Mouse (Mus musculus) lung, postnatal 4 days (tissue): ENCODE results near the gene Tead1.

Experiments
- DNase-seq, 2 experiments: peaks; one replicate each; pipeline ENCODE4 v3.0.0; 2021

The Tead1 gene

DNA sequence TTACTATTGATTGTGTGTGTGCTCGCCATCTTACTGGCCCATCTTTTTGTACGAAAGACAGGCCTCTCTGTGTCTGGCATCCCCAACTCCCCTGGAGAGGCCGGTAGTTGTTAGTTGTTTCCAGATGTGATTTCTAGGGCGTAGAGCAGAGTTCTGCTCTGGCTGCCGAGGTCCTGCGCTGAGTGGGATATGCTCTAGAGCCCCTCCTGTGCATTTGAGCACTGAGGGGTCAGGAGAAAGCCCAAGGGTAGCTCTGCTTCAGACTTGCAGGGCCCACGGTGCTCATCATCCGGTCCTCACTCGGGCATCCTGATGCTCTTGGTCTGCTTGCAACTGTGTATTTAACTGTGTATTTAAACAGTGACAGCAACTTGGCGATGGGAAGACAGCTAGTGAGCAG is 7.5 kb downstream of the Tead1 start:
- no peak for DNase-seq

GRCm38 (mm10) chr7:112688425-112689001 is 9.4 kb downstream of the Tead1 start:
- DNase-seq, result no peak

DNA sequence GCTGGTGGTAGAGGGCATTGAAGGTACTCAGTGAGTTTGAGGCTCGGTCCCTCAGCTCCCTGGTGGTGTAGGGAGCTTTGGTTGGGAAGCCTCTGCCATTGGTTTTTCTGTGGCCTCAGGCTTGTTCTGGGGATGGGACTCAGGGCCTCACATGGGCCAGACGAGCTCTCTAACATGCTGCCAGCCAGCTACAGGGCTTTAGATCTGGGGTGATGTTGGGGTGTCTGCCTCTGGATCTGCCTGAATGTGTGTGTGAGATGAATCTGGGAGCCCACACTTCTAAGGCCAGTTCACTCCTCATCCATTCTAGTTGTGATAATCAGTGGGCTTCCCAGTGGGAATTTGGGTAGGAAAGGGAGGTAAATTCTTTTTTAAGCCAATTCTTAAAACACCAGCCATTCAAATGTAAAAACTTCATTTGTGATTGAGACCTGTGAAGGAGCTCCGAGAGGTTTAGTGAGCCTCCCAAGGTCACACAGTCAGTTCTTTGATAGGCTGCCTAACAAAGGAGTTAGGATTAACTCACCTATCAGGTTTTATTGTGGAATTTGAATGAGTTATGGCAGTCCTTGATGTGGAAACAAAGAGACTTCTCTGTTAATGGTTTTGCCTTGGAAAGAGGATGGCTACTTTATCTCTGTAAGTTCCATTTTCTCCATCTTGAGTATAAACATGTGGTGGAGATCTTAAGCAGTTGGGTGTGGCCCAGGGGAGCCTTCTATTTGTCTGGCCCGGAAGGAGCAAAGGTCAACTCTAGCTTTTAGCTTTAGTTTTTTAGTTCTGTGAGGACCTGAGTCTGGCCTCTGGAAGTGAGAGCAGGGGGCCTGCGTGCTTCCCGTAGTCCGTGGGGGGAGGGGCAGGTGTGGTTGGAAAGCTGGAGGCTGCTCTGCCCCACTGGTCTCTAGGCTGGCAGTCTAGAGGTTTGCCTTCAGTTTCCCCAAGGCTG is 12.0 kb downstream of the Tead1 start:
- DNase-seq, result peak; percentile 30 to 43

DNA sequence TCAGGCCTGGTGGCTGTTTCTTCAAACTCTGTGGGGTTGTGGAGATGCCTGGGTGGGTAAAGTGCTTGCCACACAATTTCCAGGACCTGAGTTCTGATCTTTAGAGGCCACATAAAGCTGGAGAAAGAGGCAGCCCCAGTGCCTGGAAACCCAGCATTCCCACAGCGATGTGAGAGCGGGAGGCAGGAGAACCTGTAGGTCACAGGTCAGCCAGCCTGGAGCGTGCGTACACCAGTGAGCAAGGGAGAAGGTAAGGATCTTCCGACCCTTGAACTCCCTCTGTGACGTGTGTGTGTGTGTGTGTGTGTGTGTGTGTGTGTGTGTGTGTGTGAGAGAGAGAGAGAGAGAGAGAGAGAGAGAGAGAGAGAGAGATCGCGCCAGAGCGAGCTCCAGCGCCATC is 14.4 kb downstream of the Tead1 start:
- no peak for DNase-seq

DNA sequence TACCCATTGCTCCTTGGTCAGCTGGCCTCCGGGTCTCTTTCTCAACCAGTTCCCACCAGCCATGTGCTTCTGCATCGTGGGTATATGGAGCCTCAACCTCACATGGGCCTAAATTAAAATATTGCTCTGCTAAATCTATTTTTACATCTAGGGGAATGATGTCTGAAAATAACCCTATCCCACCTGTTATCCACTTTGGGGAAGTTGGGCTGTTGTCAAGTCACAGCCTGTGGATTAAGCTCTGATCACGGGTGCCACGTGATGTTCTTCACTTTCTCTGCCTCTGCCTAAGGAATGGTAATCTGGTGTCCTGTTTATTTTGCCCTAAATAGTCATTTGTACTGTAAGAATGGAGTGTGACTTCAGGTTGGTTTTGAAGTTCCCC is 17.7 kb downstream of the Tead1 start:
- DNase-seq, result no peak

DNA sequence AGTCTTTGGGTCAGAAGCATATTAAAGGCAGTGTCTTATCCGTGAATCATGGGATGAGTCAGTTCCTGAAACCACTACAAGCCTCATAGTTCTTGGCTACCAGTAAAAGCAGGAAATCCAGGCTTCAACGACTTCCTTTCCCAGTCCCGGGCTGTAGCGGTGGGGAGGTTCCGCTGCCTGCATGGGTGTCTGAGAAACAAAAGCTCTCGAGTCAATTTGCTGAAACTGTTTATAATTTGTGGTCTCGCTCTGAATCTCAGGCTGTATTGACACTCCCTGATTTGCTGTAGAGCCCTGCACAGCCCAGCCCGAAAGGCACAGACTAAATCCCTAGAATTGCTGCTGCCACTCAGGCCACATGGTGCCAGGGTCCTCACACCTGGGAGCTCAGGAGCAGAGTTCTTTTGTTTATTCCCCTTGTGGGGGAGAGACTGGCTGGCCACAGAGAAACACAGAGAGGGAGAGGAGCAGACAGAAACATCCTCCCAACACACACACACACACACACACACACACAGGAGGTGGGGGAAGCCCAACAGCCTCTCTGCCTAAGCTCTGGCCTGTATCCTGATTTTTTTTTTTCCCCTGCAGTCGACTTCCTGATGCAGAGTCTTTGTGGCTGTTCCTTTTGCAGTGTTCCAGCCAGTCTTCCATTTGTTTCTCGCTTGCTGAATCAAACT is 18.2 kb downstream of the Tead1 start:
- DNase-seq, result peak; percentile 68 to 82

DNA sequence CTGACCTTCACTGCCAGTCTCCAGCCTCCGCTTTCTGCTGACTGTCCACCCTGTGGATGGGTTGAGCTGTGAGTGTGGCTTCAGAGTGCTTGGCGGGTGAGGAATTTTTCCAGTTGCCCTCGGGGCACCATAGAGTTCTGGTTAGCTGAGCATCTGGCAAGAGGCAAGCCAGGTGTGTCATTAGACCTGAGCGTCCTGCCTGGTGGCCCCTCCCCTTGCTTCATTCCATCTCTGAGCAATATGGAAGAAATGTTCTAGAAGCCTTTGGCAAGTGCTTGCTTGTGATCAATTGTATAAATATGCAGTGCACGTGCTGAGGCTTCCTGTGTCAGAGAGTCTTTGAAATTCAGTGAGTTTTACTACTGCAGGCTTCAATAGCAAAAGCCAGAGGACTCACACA is 21.0 kb downstream of the Tead1 start:
- no peak for DNase-seq

GRCm38 (mm10) chr7:112703341-112703740 is 24.2 kb downstream of the Tead1 start:
- no peak for DNase-seq

DNA sequence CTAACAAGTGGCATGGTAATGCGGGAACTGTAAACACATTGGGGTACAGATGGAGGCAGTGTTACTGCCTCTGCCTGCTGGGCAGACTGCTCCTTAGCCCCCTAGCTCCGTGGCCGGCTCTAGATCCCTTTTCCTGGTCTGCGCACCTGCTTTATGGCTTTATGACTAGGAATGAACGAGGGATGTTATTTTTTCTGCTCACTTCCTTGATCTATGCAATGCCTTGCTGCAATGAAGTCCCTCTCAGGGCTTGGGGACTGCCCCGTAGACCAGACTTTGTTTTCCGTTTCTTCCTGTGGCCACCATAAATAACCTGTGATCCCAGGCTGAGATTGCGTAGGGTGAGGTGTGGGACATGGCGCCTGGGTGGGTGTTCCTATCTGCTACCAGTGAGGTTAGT is 26.8 kb downstream of the Tead1 start:
- DNase-seq, result no peak

GRCm38 (mm10) chr7:112706756-112707155 is 27.6 kb downstream of the Tead1 start:
- no peak for DNase-seq

DNA sequence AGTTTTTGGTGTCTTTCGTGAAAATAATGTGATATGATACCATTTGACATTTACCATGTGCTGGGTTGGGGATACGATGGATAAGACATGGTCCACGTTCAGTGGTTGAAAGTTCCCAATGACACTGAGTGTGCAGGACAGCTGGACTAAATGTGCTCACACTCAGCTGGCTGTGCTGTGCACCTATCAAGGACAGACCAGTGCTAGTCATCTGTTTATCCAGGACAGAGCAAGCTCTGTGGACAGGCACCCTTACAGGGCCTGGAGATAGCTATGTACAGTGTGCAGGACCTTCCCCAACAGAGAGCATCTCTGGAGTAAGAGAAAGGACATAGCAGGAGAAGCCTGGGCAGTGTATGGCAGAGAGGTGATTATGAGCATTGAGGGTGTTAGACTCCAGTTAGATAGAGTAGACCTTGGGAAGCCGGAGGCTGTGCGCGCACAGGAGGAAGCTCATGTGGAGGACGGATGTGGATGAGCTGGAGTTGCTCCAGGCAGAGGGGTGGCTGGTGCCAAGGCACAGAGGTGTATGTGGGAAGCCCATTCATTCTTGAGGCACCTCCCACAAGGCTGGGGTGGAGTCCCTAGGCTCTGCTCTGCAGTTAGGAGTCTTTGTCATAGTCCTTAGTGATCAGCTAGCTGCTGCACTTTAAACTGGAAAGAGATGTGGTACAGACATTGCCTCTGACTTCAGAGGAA is 31.4 kb downstream of the Tead1 start:
- peak in 1 of 2 experiments; percentile 43 for DNase-seq

GRCm38 (mm10) chr7:112711977-112712376 is 32.9 kb downstream of the Tead1 start:
- DNase-seq, result no peak

DNA sequence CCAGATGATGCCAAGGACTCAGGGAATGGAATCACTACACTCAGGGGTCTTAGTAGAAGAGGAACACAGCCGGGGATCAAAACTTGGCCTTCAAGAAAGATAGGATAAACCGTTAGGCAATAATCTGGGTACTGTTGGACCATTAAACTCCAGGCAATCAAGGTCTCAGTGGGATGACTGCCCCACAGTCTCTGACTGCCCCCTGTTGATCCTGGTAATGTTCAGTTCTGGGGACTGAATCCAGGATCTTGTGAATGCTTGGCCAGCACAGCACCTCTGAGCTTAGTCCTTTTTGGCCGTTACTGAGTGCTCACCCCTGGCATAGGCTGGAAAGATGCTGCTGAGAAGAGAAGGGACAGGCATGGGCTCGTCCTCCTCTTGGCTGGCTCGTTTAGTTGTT is 34.4 kb downstream of the Tead1 start:
- no peak for DNase-seq

GRCm38 (mm10) chr7:112714783-112715182 is 35.7 kb downstream of the Tead1 start:
- no peak for DNase-seq

DNA sequence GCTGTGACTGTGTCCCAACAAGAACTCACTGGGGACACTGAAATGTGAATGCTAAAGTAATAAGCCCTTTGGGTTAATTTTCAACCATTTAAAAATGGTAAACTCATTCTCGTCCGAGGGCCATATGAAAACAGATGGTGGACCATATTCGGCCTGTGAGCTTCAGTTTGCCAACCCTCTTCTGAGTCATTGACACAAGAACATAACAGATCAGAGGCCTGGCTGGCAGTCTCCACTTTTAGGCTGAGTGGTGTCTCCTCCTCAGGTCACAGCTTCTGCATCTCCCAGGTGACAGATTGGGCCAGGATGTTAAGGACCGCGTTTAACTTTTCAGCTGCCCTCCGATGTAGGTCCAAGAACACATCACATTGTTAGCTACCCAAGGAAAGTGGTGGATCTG is 37.6 kb downstream of the Tead1 start:
- DNase-seq, result no peak

- peak; percentile 45 to 62 for DNase-seq
Observed at GRCm38 (mm10) chr7:112717676-112718075, 38.6 kb downstream of the Tead1 start.

- DNase-seq, result no peak
Observed at GRCm38 (mm10) chr7:112719394-112720142, 40.5 kb downstream of the Tead1 start.

DNA sequence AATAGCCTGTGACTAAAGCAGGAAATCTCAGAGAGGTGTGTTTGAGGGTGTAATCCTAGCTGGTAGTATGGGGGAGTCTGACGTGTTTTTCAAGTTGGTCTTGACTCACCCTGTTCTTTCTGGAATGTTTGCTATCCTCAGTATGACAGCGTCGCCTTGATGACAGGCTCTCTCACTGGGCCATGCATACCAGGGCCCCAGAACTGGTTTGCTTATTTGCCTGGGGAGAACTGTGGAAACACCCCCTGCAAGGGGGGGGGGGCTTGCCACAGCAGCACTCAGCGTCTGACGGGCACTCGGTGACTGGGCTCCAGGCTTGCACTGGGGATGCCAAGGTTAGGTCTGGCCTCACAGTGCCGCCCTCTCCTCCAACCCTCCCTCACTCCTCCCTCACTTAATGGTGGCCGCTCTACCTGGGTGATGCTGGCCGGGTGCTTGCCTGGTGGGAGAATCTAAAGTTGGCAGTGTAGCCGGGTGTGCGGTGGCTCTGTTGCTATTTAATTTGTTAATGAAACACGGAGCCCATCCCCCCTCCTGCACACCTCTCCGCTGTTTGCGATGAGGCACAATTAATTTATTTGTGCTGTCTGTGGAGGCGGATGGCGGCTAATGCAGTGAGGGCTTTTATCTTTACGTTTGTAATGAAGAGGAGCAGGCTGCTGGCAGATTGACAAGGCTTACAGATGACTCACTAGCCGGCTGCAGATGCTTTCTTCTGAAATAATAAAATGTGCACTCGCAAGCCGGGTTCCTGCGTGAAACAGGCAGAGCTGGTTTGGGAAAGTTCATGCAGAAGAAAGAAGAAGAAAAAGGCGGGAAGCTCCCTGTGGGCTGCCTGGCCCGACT is 41.2 kb downstream of the Tead1 start:
- peak; percentile 64 to 84 for DNase-seq

- no peak for DNase-seq
Observed at GRCm38 (mm10) chr7:112720989-112721337, 41.8 kb downstream of the Tead1 start.

GRCm38 (mm10) chr7:112721859-112722258 is 42.7 kb downstream of the Tead1 start:
- DNase-seq, result no peak

- no peak for DNase-seq
Observed at GRCm38 (mm10) chr7:112728399-112728798, 49.3 kb downstream of the Tead1 start.

DNA sequence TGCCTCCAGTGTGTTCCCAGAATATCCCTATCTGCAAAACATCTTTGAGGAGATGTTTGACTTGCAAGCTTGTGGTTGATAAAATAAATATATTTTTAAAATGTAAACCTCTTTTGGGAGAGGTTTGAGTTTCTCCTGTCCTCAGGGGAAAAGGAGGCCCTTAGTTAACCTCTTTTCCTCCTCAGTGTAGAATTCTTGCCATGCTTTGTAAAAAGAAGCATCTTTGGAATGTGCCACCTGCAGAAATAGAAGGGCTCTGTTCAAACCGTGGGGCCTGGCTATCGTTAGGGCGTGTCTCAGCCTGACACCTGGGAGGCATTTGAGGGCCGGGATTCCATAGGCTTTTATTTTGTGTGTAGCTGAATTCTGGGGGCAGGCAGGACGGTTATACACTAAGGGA is 51.1 kb downstream of the Tead1 start:
- DNase-seq, result peak in 1 of 2 experiments; percentile 47
